Mouse (Mus musculus): ENCODE results near the gene Ap1g2. TPM values are rescaled to one million over a fixed set of nuclear protein-coding genes. Genes with fewer than 3 reads are reported as not detected.

The Ap1g2 gene
- polyA plus RNA-seq (2015; fragmentation: Nextera tagmentation; extraction: Ambion mirVana): 6.5 and 6.6 TPM in 2 replicates

GRCm38 (mm10) chr14:55105836-55106809 is at the start of gene Ap1g2:
TSS of gene Ap1g2 (minus strand) at chr14:55106593.
- peak within 1 kb of the TSS; percentile 81 for H3K9ac ChIP-seq
- H3K36me3 ChIP-seq: peaks cover 3% of the 10 kb centered on the region; the same call in 1 of the 2 replicates
- peak; percentile 55 for ATAC-seq (ENCODE audit: low FRiP score)
- peak within 1 kb of the TSS; percentile 95 for H3K4me2 ChIP-seq
- peak within 1 kb of the TSS; percentile 84 for H3K27ac ChIP-seq
- under 1% methylated on average over 39 of the region's 39 CpGs for WGBS
- H3K4me1 ChIP-seq (replicated peaks): peaks cover 55% of the 10 kb centered on the region
- H3K27me3 ChIP-seq: peaks cover 15% of the 10 kb centered on the region; the same call in 1 of the 2 replicates
- H3K9me3 ChIP-seq: no peaks in the 10 kb centered on the region
- H3K4me3 ChIP-seq: peak within 1 kb of the TSS; percentile 46

GRCm38 (mm10) chr14:55152951-55153481 is 46.6 kb upstream of the Ap1g2 start:
- H3K4me3 ChIP-seq: no peak overlapping the region
- ATAC-seq (ENCODE audit: low FRiP score): no peak
- no peaks in the 10 kb centered on the region for H3K9me3 ChIP-seq
- H3K27me3 ChIP-seq: no peaks in the 10 kb centered on the region
- H3K4me1 ChIP-seq (replicated peaks): peaks cover 12% of the 10 kb centered on the region
- H3K36me3 ChIP-seq: no peaks in the 10 kb centered on the region
- 89% methylated on average over 16 of the region's 16 CpGs for WGBS
- no peak overlapping the region for H3K9ac ChIP-seq
- H3K27ac ChIP-seq: no peak overlapping the region
- H3K4me2 ChIP-seq: no peak overlapping the region

GRCm38 (mm10) chr14:55152174-55152573 is 45.8 kb upstream of the Ap1g2 start:
- Histone ChIP-seq H3K36me3 (no peaks in the 10 kb centered on the region), H3K4me2 (no peak overlapping the region), H3K27ac (no peak overlapping the region), H3K9me3 (no peaks in the 10 kb centered on the region), H3K4me1 (replicated peaks) (peaks cover 12% of the 10 kb centered on the region), H3K27me3 (no peaks in the 10 kb centered on the region), H3K4me3 (no peak overlapping the region), H3K9ac (no peak overlapping the region)
- WGBS: 90% methylated on average over 4 of the region's 4 CpGs
- ATAC-seq (ENCODE audit: low FRiP score): no peak

DNA sequence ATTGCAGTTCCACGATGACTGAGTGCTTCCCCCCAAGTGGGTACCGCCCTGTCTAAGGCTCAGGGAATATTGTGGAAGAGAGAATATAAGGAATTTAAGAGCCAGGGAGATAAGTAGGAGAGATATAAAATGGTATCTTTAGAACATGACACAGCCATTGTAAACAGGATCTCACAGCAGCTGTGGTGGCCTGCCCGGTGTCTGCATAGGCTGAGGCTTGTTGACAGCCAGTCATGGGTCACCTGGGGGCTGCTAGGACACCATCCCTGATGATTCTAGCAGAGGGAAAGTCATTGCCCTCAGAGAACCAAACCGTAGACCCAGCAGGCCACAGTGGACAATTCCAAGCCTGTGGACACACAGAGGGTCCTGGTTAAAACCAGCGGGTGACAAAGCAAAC is 44.6 kb upstream of the Ap1g2 start:
- WGBS: 89% methylated on average over 5 of the region's 5 CpGs
- Histone ChIP-seq H3K36me3 (no peaks in the 10 kb centered on the region), H3K4me1 (replicated peaks) (peaks cover 12% of the 10 kb centered on the region), H3K9me3 (no peaks in the 10 kb centered on the region), H3K27me3 (no peaks in the 10 kb centered on the region), H3K4me2 (no peak overlapping the region), H3K27ac (no peak overlapping the region), H3K9ac (no peak overlapping the region), H3K4me3 (no peak overlapping the region)
- ATAC-seq (ENCODE audit: low FRiP score): no peak

- 54% methylated on average over 5 of the region's 5 CpGs for WGBS
- Histone ChIP-seq H3K4me2 (no peak overlapping the region), H3K27ac (peak overlapping the region; percentile 60), H3K36me3 (no peaks in the 10 kb centered on the region), H3K4me3 (no peak overlapping the region), H3K9me3 (no peaks in the 10 kb centered on the region), H3K9ac (no peak overlapping the region), H3K27me3 (no peaks in the 10 kb centered on the region), H3K4me1 (replicated peaks) (peaks cover 12% of the 10 kb centered on the region)
- ATAC-seq (ENCODE audit: low FRiP score): peak; percentile 77
Observed at GRCm38 (mm10) chr14:55149041-55149440, 42.6 kb upstream of the Ap1g2 start.

- Histone ChIP-seq H3K36me3 (no peaks in the 10 kb centered on the region), H3K4me1 (replicated peaks) (peaks cover 12% of the 10 kb centered on the region), H3K9me3 (no peaks in the 10 kb centered on the region), H3K4me3 (no peak overlapping the region), H3K4me2 (no peak overlapping the region), H3K27ac (no peak overlapping the region), H3K9ac (no peak overlapping the region), H3K27me3 (no peaks in the 10 kb centered on the region)
- peak; percentile 75 for ATAC-seq (ENCODE audit: low FRiP score)
- WGBS: 24% methylated on average over 5 of the region's 5 CpGs
Observed at GRCm38 (mm10) chr14:55148363-55148915, 42.0 kb upstream of the Ap1g2 start.

DNA sequence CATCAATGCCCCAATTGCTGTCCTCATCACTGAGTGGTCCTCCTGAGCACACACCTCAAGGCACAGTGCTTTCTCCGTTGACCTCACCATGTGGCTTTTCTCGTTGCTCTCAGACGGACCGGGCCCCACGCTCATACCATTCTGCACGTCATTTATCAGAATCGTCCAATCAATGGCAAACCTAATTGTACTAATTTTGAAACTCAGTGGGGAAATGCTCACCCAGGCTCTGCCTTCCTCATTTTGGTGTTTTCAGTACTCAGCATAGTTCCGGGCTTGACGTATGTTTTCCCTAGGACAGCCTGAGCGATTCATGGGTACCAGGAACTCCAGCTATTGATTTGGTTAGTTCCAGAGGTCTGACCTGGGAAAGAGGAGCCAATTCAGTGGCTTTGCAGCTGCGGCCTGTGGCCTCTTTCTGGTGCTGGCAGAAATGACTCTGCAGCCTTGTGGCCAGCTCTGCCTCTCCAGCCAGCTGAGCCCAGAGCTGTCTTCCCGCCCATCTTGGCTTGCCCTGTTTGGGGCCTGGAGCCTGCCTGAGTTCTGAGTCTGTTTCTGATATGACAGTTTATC is 40.5 kb upstream of the Ap1g2 start:
- 83% methylated on average over 12 of the region's 12 CpGs for WGBS

DNA sequence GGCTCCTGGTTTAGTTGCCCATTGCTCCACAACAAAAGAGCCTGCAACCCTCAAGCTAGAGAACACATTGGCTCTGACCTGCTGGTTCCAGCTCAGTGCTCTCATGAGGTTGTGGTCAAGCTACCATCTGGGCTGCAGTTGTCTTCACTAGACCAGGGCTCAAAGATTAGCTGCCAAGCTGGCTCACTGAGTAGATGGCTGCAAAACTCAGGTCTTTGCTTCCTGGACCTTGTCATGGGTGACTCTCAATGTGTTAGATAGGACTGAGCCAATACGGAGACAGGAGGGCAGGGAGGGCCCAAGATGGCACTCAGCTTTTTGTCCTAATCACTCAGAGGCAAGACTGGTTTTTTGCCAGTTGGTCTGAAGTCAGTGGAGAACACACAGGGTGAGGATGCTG is 39.9 kb upstream of the Ap1g2 start:
- ATAC-seq (ENCODE audit: low FRiP score): no peak
- Histone ChIP-seq H3K27me3 (no peaks in the 10 kb centered on the region), H3K4me1 (replicated peaks) (peaks cover 12% of the 10 kb centered on the region), H3K9ac (no peak overlapping the region), H3K4me2 (no peak overlapping the region), H3K4me3 (no peak overlapping the region), H3K27ac (no peak overlapping the region), H3K9me3 (no peaks in the 10 kb centered on the region), H3K36me3 (no peaks in the 10 kb centered on the region)
- WGBS: 83% methylated on average over 1 of the region's 1 CpGs

More for the DNA sequence above, 40.5 kb upstream of the Ap1g2 start:
- Histone ChIP-seq H3K9ac (no peak overlapping the region), H3K4me1 (replicated peaks) (peaks cover 12% of the 10 kb centered on the region), H3K27me3 (no peaks in the 10 kb centered on the region), H3K4me3 (no peak overlapping the region), H3K36me3 (no peaks in the 10 kb centered on the region), H3K9me3 (no peaks in the 10 kb centered on the region), H3K27ac (no peak overlapping the region), H3K4me2 (no peak overlapping the region)
- no peak for ATAC-seq (ENCODE audit: low FRiP score)

- Histone ChIP-seq H3K27ac (no peak overlapping the region), H3K4me3 (no peak overlapping the region), H3K9ac (no peak overlapping the region), H3K4me2 (no peak overlapping the region), H3K4me1 (replicated peaks) (no peaks in the 10 kb centered on the region), H3K27me3 (0 out of 2 replicates have a peak, but pooled peaks cover 3% of the 10 kb centered on the region), H3K9me3 (no peaks in the 10 kb centered on the region), H3K36me3 (no peaks in the 10 kb centered on the region)
- 38% methylated on average over 7 of the region's 7 CpGs for WGBS
- no peak for ATAC-seq (ENCODE audit: low FRiP score)
Observed at GRCm38 (mm10) chr14:55139313-55139712, 32.9 kb upstream of the Ap1g2 start.

DNA sequence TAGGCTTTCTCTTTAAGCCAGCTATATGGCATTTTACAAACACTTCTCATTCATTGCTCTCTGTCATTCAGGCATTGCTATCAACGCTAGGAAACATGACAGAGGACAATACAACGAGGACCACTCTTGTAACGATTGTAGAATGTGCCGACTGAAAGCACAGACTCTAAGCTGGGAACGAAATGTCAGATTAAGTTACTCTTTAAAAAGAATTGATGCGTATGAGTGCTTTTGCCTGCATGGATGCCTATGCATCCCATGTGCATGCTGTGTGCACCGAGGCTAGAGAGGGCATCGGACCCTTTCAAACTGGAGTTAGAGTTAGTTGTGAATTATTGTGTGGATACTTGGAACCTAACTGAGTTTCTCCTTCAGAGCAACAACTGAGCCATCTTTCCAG is 29.3 kb upstream of the Ap1g2 start:
- Histone ChIP-seq H3K9ac (no peak overlapping the region), H3K4me1 (replicated peaks) (no peaks in the 10 kb centered on the region), H3K27me3 (0 out of 2 replicates have a peak, but pooled peaks cover 3% of the 10 kb centered on the region), H3K9me3 (no peaks in the 10 kb centered on the region), H3K4me2 (no peak overlapping the region), H3K4me3 (no peak overlapping the region), H3K27ac (no peak overlapping the region), H3K36me3 (no peaks in the 10 kb centered on the region)
- no peak for ATAC-seq (ENCODE audit: low FRiP score)
- WGBS: 82% methylated on average over 8 of the region's 8 CpGs

DNA sequence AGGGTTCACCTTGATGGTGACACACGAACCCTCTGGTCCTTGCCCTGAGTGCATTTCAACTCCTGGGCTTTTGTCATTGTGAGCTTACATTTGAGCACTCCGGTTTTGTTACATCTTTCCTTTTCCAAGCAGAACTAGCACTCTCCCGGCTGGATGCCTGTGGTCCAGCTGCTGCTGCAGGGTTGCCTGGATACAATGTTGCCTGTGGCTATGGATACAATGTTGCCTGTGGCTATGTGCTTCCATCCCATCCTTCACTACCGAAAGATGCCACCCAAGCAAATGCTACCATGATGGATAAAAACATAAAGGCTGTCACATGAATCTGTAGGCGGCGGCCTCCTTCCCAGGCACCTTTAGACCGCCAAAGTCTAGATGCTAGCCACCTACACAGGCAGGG is 20.1 kb upstream of the Ap1g2 start:
- Histone ChIP-seq H3K27me3 (no peaks in the 10 kb centered on the region), H3K4me3 (no peak overlapping the region), H3K4me2 (no peak overlapping the region), H3K9ac (no peak overlapping the region), H3K27ac (no peak overlapping the region), H3K4me1 (replicated peaks) (peaks cover 13% of the 10 kb centered on the region), H3K36me3 (no peaks in the 10 kb centered on the region), H3K9me3 (no peaks in the 10 kb centered on the region)
- WGBS: 66% methylated on average over 7 of the region's 7 CpGs
- ATAC-seq (ENCODE audit: low FRiP score): no peak

DNA sequence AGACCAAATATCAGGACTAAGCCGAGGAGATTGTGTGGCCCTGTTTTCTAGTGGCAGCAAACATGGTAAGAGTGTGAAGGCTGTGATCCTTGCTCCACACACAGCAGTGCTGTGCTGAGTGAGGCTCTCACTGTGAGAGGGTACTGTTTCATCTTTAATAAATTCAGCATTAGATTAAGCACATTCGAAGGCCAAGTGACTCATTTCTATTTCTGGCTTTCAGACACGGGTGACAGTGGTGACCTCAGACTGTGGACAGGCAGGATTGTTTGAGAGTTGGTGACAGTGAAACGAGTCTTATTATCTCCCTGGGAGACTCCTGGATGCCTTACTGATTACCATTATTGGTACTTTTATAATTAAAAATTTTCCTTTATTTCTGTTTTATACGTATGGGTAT is 19.3 kb upstream of the Ap1g2 start:
- ATAC-seq (ENCODE audit: low FRiP score): no peak

More for the DNA sequence above, 19.3 kb upstream of the Ap1g2 start:
- Histone ChIP-seq H3K4me1 (replicated peaks) (peaks cover 13% of the 10 kb centered on the region), H3K4me3 (no peak overlapping the region), H3K9ac (no peak overlapping the region), H3K4me2 (no peak overlapping the region), H3K27me3 (no peaks in the 10 kb centered on the region), H3K9me3 (no peaks in the 10 kb centered on the region), H3K27ac (no peak overlapping the region), H3K36me3 (no peaks in the 10 kb centered on the region)
- 89% methylated on average over 5 of the region's 5 CpGs for WGBS
